ENCODE assay signal across 7 mouse cellular contexts in genomic region chr1:53547018-53547417, GRCm38 (mm10).
A peak's percentile ranks its signal among the peaks of the same experiment; 100 is the strongest.
DNase-seq lines count a peak whose midpoint lies in the region; ATAC-seq and TF ChIP-seq lines count a peak whose summit lies in the region.
"Not testable (repeated sequence)": the region's sequence is repeated elsewhere in the genome, so short reads cannot be mapped to it uniquely, and the experiment has no call there.

No protein-coding gene starts in this region.

- ATAC-seq in frontal cortex, adult (ENCODE audit: low TSS enrichment): peak; percentile 100

- not testable (repeated sequence) for H3K4me3 ChIP-seq in left cerebral cortex, adult 2 months

- DNase-seq in frontal cortex, postnatal 36 days (ENCODE audit: low spot score in 2 of 2): peak; percentile 47 to 70
- peak; percentile 0 for DNase-seq in layer of hippocampus, adult 9-10 months (ENCODE audit: low spot score)
- peak; percentile 31 to 37 for DNase-seq in left cerebral cortex, adult 2 months (ENCODE audit: extremely low spot score in 1 of 2, low spot score in 2 of 2)
- peak; percentile 47 to 79 for DNase-seq in left cerebral cortex, postnatal 25 days (ENCODE audit: low spot score in 2 of 2)
- peak; percentile 44 to 58 for DNase-seq in right cerebral cortex, adult 2 months (ENCODE audit: low spot score in 2 of 2)
- peak; percentile 44 to 57 for DNase-seq in right cerebral cortex, postnatal 36 days (ENCODE audit: low spot score in 2 of 2)

- intact Hi-C loops in left cerebral cortex, adult 2 months (cut with DNase I); left cerebral cortex, postnatal 25 days (cut with DNase I): not testable (repeated sequence)

- not testable (repeated sequence) for TF ChIP-seq CTCF in left cerebral cortex, adult 2 months (IDR thresholded peaks at IDR 0.05)

- H3K27ac ChIP-seq in left cerebral cortex, adult 2 months: not testable (repeated sequence)

Comparison
In these comparisons a context has a peak if more than half of its experiments do, and no peak if none do; other contexts are left out.
1. DNase-seq: peak in every context shown above with its lines; median percentile 63 in left cerebral cortex, postnatal 25 days; 58 in frontal cortex, postnatal 36 days; 51 in right cerebral cortex, adult 2 months; 50 in right cerebral cortex, postnatal 36 days; 34 in left cerebral cortex, adult 2 months; 0 in layer of hippocampus, adult 9-10 months.